8 mouse cellular contexts compared by ENCODE assay signal in genomic region chr2:148874617-148875334, GRCm38 (mm10). TPM values are rescaled to one million over a fixed set of nuclear protein-coding genes. Genes with fewer than 3 reads are reported as not detected.
DNase-seq lines count a peak whose midpoint lies in the region; ATAC-seq and TF ChIP-seq lines count a peak whose summit lies in the region.

No protein-coding gene starts in this region.

- peak overlapping the region; percentile 80 for H3K9ac ChIP-seq in liver, postnatal 0 days (replicated peaks)

- H3K9me3 ChIP-seq in forebrain, embryonic 10.5 days = no peaks in the 10 kb centered on the region
- no peaks in the 10 kb centered on the region for H3K9me3 ChIP-seq in liver, postnatal 0 days (ENCODE audit: low read length)

- peak; percentile 52 for ATAC-seq in inflammation-experienced regulatory T-cells, adult 6 months
- ATAC-seq in liver, postnatal 0 days = peak; percentile 58

- peak; percentile 63 to 68 for DNase-seq in heart, adult 18-20 months
- no peak for DNase-seq in heart, postnatal 36 days
- DNase-seq in brain, embryonic 14.5 days (ENCODE audit: low read depth) = peak; percentile 68
- peak; percentile 23 for DNase-seq in forebrain, embryonic 10.5 days (ENCODE audit: extremely low spot score, low spot score)
- DNase-seq in liver, postnatal 0 days = peak; percentile 24
- no peak for DNase-seq in right cerebral cortex, postnatal 4 days

- no peak for TF ChIP-seq CTCF in brain, embryonic 14.5 days (IDR thresholded peaks at IDR 0.05; ENCODE audit: borderline replicate concordance, extremely low read depth, insufficient read depth, insufficient read length)
- TF ChIP-seq CTCF in liver, postnatal 0 days (IDR thresholded peaks at IDR 0.05; ENCODE audit: low read depth) = no peak
- no peak for TF ChIP-seq CTCF in olfactory bulb, adult 2 months (IDR thresholded peaks at IDR 0.05; ENCODE audit: insufficient read depth, low read depth, low read length)

- intact Hi-C loops in heart, postnatal 36 days (cut with DNase I) = loop anchor here (2.0 to 10.0 kb wide), 4 partner anchors 16 to 1860 kb away; partner anchors contain the start of gene Xrn2

- H3K4me1 ChIP-seq in forebrain, embryonic 10.5 days = peaks cover 55% of the 10 kb centered on the region
- peaks cover 28% of the 10 kb centered on the region for H3K4me1 ChIP-seq in liver, postnatal 0 days (ENCODE audit: insufficient read depth)
- peaks cover 7% of the 10 kb centered on the region; the same call in 1 of the 2 replicates for H3K4me1 ChIP-seq in olfactory bulb, adult 2 months (ENCODE audit: control insufficient read depth, insufficient read depth, low read length)

- peak overlapping the region; percentile 84 for H3K4me3 ChIP-seq in forebrain, embryonic 10.5 days
- peak overlapping the region; percentile 87 for H3K4me3 ChIP-seq in liver, postnatal 0 days (ENCODE audit: low read depth, low read length)
- peak overlapping the region; percentile 88 for H3K4me3 ChIP-seq in olfactory bulb, adult 2 months (ENCODE audit: insufficient read depth, low read depth, low read length)

- TF ChIP-seq POLR2A in brain, embryonic 14.5 days (IDR thresholded peaks at IDR 0.05; ENCODE audit: borderline replicate concordance, extremely low read depth, insufficient read depth, insufficient read length, poor library complexity, severe bottlenecking) = no peak
- TF ChIP-seq POLR2A in olfactory bulb, adult 2 months (IDR thresholded peaks at IDR 0.05; ENCODE audit: insufficient read depth, low read depth, low read length) = no peak

- peaks cover 37% of the 10 kb centered on the region for H3K36me3 ChIP-seq in forebrain, embryonic 10.5 days (replicated peaks)
- peaks cover 14% of the 10 kb centered on the region for H3K36me3 ChIP-seq in liver, postnatal 0 days (replicated peaks; ENCODE audit: insufficient read depth, low read length)

- peak overlapping the region; percentile 82 for H3K4me2 ChIP-seq in liver, postnatal 0 days (ENCODE audit: low read depth, low read length)

- no peaks in the 10 kb centered on the region for H3K27me3 ChIP-seq in forebrain, embryonic 10.5 days (ENCODE audit: poor library complexity, severe bottlenecking)
- no peaks in the 10 kb centered on the region for H3K27me3 ChIP-seq in liver, postnatal 0 days (ENCODE audit: insufficient read depth, low read length)

- H3K27ac ChIP-seq in forebrain, embryonic 10.5 days = peak overlapping the region; percentile 93
- H3K27ac ChIP-seq in liver, postnatal 0 days (ENCODE audit: low read depth) = peak overlapping the region; percentile 91
- H3K27ac ChIP-seq in olfactory bulb, adult 2 months (ENCODE audit: insufficient read depth, low read depth, low read length) = peak overlapping the region; percentile 84

- whole genome bisulfite sequencing in forebrain, embryonic 10.5 days = 2% methylated on average over 34 of the region's 34 CpGs
- WGBS in liver, postnatal 0 days (ENCODE audit: insufficient replicate concordance) = 0% methylated on average over 34 of the region's 34 CpGs
- under 1% methylated on average over 34 of the region's 34 CpGs for WGBS in olfactory bulb, adult 2 months

- no peak for TF ChIP-seq EP300 in liver, postnatal 0 days (IDR thresholded peaks at IDR 0.05; ENCODE audit: low read depth)

RNA-seq across cellular contexts. Expression of gene Cst3, which starts 0.7 kb away (rescaled TPM):
- total RNA-seq in heart, adult 18-20 months (2021) = 100 to 1,000 TPM; 907 to 950 TPM
- 1,000 to 10,000 TPM; 1,014 to 1,057 TPM for total RNA-seq in heart, postnatal 36 days (2021)
- 465 and 499 TPM in 2 replicates for polyA plus RNA-seq in brain, embryonic 14.5 days (2012; rRNA removed)
- 287 and 297 TPM in 2 replicates for polyA plus RNA-seq in forebrain, embryonic 10.5 days (2016; fragmentation: Nextera tagmentation; extraction: Ambion mirVana)
- 100 to 1,000 TPM; 152 to 225 (median 175) TPM for polyA plus RNA-seq in inflammation-experienced regulatory T-cells, adult 6 months (2017; shearing (Covaris generic))
- polyA plus RNA-seq in liver, postnatal 0 days (2015; fragmentation: Nextera tagmentation; extraction: Ambion mirVana) = 296 and 313 TPM in 2 replicates
- 616 and 1,102 TPM in 2 replicates for polyA plus RNA-seq in olfactory bulb, adult 2 months (2012; ENCODE audit: insufficient read depth, insufficient read length, low replicate concordance, missing spikeins)

RNA-seq across cellular contexts. Expression of gene 9230104L09Rik, which starts 9.9 kb away (rescaled TPM):
- total RNA-seq in heart, adult 18-20 months (2021) = under 1 TPM in 1 of 2 experiments, not detected in 1; 0.72 TPM
- total RNA-seq in heart, postnatal 36 days (2021) = under 1 TPM in 1 of 2 experiments, not detected in 1; 0.70 TPM
- polyA plus RNA-seq in brain, embryonic 14.5 days (2012; rRNA removed) = not detected in 2 replicates
- polyA plus RNA-seq in forebrain, embryonic 10.5 days (2016; fragmentation: Nextera tagmentation; extraction: Ambion mirVana) = not detected in 2 replicates
- polyA plus RNA-seq in inflammation-experienced regulatory T-cells, adult 6 months (2017; shearing (Covaris generic)) = not detected
- polyA plus RNA-seq in liver, postnatal 0 days (2015; fragmentation: Nextera tagmentation; extraction: Ambion mirVana) = not detected in 2 replicates
- polyA plus RNA-seq in olfactory bulb, adult 2 months (2012; ENCODE audit: insufficient read depth, insufficient read length, low replicate concordance, missing spikeins) = not detected in 2 replicates

RNA-seq across cellular contexts. Expression of gene Cst9, which starts 39.8 kb away (rescaled TPM):
- total RNA-seq in heart, adult 18-20 months (2021) = under 1 TPM; 0.82 to 0.90 TPM
- total RNA-seq in heart, postnatal 36 days (2021) = 1 to 10 TPM in 1 of 2 experiments, under 1 TPM in 1; 0.68 to 1.2 TPM
- polyA plus RNA-seq in brain, embryonic 14.5 days (2012; rRNA removed) = not detected in 2 replicates
- not detected in 2 replicates for polyA plus RNA-seq in forebrain, embryonic 10.5 days (2016; fragmentation: Nextera tagmentation; extraction: Ambion mirVana)
- not detected for polyA plus RNA-seq in inflammation-experienced regulatory T-cells, adult 6 months (2017; shearing (Covaris generic))
- 0.82 and 1.1 TPM in 2 replicates for polyA plus RNA-seq in liver, postnatal 0 days (2015; fragmentation: Nextera tagmentation; extraction: Ambion mirVana)
- polyA plus RNA-seq in olfactory bulb, adult 2 months (2012; ENCODE audit: insufficient read depth, insufficient read length, low replicate concordance, missing spikeins) = not detected in 2 replicates

RNA-seq across cellular contexts. Expression of gene Cst13, which starts 54.9 kb away (rescaled TPM):
- total RNA-seq in heart, adult 18-20 months (2021) = not detected
- not detected for total RNA-seq in heart, postnatal 36 days (2021)
- polyA plus RNA-seq in brain, embryonic 14.5 days (2012; rRNA removed) = not detected in 2 replicates
- polyA plus RNA-seq in forebrain, embryonic 10.5 days (2016; fragmentation: Nextera tagmentation; extraction: Ambion mirVana) = not detected in 2 replicates
- polyA plus RNA-seq in inflammation-experienced regulatory T-cells, adult 6 months (2017; shearing (Covaris generic)) = not detected
- polyA plus RNA-seq in liver, postnatal 0 days (2015; fragmentation: Nextera tagmentation; extraction: Ambion mirVana) = not detected in 2 replicates
- polyA plus RNA-seq in olfactory bulb, adult 2 months (2012; ENCODE audit: insufficient read depth, insufficient read length, low replicate concordance, missing spikeins) = not detected in 2 replicates

Comparison
In these comparisons a context has a peak if more than half of its experiments do, and no peak if none do; other contexts are left out.
1. DNase-seq: peak in heart, adult 18-20 months (2 of 2), brain, embryonic 14.5 days (single experiment), forebrain, embryonic 10.5 days (single experiment) and liver, postnatal 0 days (single experiment); none in heart, postnatal 36 days (0 of 2) and right cerebral cortex, postnatal 4 days (single experiment).
2. Peak in every context shown above with its lines, with median percentiles within 50 percentile points of each other: H3K27ac ChIP-seq and H3K4me3 ChIP-seq.